Mouse (Mus musculus): ENCODE measurements at regions not wholly inside any gene's neighbourhood (a gene's known extent, or its start where the extent isn't known, plus 50 kb on each side); places are given as distances from the start of the nearest gene placed in this dataset.

- no peak for DNase-seq (ENCODE audit: low spot score)
Measured at GRCm38 (mm10) chr4:83915871-83916270, 390.5 kb downstream of the Ccdc171 start.

GRCm38 (mm10) chr4:83917009-83917408, 391.7 kb downstream of the Ccdc171 start:
- DNase-seq (ENCODE audit: low spot score) = no peak

GRCm38 (mm10) chr4:83918093-83918492, 392.7 kb downstream of the Ccdc171 start:
- no peak for DNase-seq (ENCODE audit: low spot score)

GRCm38 (mm10) chr4:83919041-83919440, 393.7 kb downstream of the Ccdc171 start:
- no peak for DNase-seq (ENCODE audit: low spot score)

GRCm38 (mm10) chr4:83925118-83925842, 399.9 kb downstream of the Ccdc171 start:
- DNase-seq (ENCODE audit: low spot score) = no peak

GRCm38 (mm10) chr4:83926195-83926731, 400.9 kb downstream of the Ccdc171 start:
- no peak for DNase-seq (ENCODE audit: low spot score)

GRCm38 (mm10) chr4:83931897-83932654, 406.7 kb downstream of the Ccdc171 start:
- no peak for DNase-seq (ENCODE audit: low spot score)

- no peak for DNase-seq (ENCODE audit: low spot score)
Measured at GRCm38 (mm10) chr4:83941693-83942092, 416.3 kb downstream of the Ccdc171 start.

GRCm38 (mm10) chr4:83949612-83950011, 424.3 kb downstream of the Ccdc171 start:
- no peak for DNase-seq (ENCODE audit: low spot score)

GRCm38 (mm10) chr4:83950809-83951409, 425.6 kb downstream of the Ccdc171 start:
- no peak for DNase-seq (ENCODE audit: low spot score)

GRCm38 (mm10) chr4:83956252-83956904, 431.0 kb downstream of the Ccdc171 start:
- DNase-seq (ENCODE audit: low spot score) = no peak

- DNase-seq (ENCODE audit: low spot score) = no peak
Measured at GRCm38 (mm10) chr4:83957217-83957692, 431.9 kb downstream of the Ccdc171 start.

- no peak for DNase-seq (ENCODE audit: low spot score)
Measured at GRCm38 (mm10) chr4:83966898-83967297, 441.6 kb downstream of the Ccdc171 start.

GRCm38 (mm10) chr4:83973162-83973561, 447.8 kb downstream of the Ccdc171 start:
- DNase-seq (ENCODE audit: low spot score) = no peak

GRCm38 (mm10) chr4:83974214-83975012, 449.1 kb downstream of the Ccdc171 start:
- DNase-seq (ENCODE audit: low spot score) = no peak

GRCm38 (mm10) chr4:83975569-83975968, 450.2 kb downstream of the Ccdc171 start:
- DNase-seq (ENCODE audit: low spot score) = no peak

- DNase-seq (ENCODE audit: low spot score) = no peak
Measured at GRCm38 (mm10) chr4:83976067-83976466, 450.7 kb downstream of the Ccdc171 start.

- no peak for DNase-seq (ENCODE audit: low spot score)
Measured at GRCm38 (mm10) chr4:83979088-83979487, 453.7 kb downstream of the Ccdc171 start.

GRCm38 (mm10) chr4:83984671-83985391, 459.5 kb downstream of the Ccdc171 start:
- no peak for DNase-seq (ENCODE audit: low spot score)

- no peak for DNase-seq (ENCODE audit: low spot score)
Measured at GRCm38 (mm10) chr4:83985451-83985850, 460.1 kb downstream of the Ccdc171 start.
